Mouse (Mus musculus) E14TG2a.4 (cell line): ENCODE measurements at regions not wholly inside any gene's neighbourhood (a gene's known extent, or its start where the extent isn't known, plus 50 kb on each side); places are given as distances from the start of the nearest gene placed in this dataset.

Experiments
- CTCF ChIP-seq: conservative IDR thresholded peaks from 2 replicates; pipeline ENCODE4 v1.5.1; 2014; ENCODE audit warnings: low read length
- NANOG ChIP-seq: IDR thresholded peaks from 2 replicates; pipeline ENCODE4 v1.6.1; 2014; ENCODE audit warnings: borderline replicate concordance, low read length, mixed read lengths

GRCm38 (mm10) chr15:90321774-90322173 lies 97.7 kb downstream of the Alg10b start:
- no peak for TF ChIP-seq CTCF
- TF ChIP-seq NANOG, result no peak
